Mouse (Mus musculus): Measurements from ENCODE around the gene Gm5431. TPM values are rescaled to one million over a fixed set of nuclear protein-coding genes. Genes with fewer than 3 reads are reported as not detected.

Gene Gm5431
- polyA plus RNA-seq, 1 experiment from 2014 or later = 0.13 TPM

DNA sequence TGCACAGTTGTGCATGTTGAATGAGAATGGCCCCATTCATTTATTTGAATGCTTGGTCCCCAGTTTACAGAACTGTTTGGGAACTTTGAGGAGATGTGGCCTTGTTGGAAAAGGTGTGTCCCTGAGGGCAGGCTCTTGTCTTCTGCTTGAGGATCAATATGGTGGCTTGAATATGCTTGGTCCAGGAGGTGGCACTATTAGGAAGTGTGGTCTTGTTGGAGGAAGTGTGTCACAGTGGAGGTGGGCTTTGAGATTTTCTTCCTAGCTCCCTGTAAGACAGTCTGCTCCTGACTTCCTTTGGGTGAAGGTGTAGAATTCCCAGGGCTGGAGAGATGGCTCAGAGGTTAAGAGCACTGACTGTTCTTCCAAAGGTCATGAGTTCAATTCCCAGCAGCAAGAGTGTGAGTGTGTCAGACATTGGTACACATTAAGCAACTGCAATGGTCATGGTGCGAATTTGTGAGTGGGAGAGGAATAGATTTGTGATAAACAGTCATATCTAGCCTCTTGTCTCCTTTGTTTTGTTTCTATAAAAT is 39.2 kb downstream of the Gm5431 start:
- no peak overlapping the region for H3K4me3 ChIP-seq (ENCODE audit: low read depth, low read length)
- H3K9me3 ChIP-seq (replicated peaks; ENCODE audit: control insufficient read depth, low read length) = no peaks in the 10 kb centered on the region
- no peak overlapping the region for H3K9ac ChIP-seq (ENCODE audit: low read length)
- 93% methylated on average over 1 of the region's 1 CpGs for WGBS
- no peak for ATAC-seq
- peaks cover under 1% of the 10 kb centered on the region; the same call in 1 of the 2 replicates for H3K4me1 ChIP-seq (ENCODE audit: control insufficient read depth, insufficient read depth, low read length)
- no peak overlapping the region for H3K4me2 ChIP-seq (ENCODE audit: low read length)
- no peaks in the 10 kb centered on the region for H3K36me3 ChIP-seq (ENCODE audit: control insufficient read depth, insufficient read depth, low read length)
- no peak for DNase-seq (ENCODE audit: low spot score)
- H3K27me3 ChIP-seq (replicated peaks; ENCODE audit: control insufficient read depth, insufficient read depth, low read length) = 0 out of 2 replicates have a peak, but pooled peaks cover 4% of the 10 kb centered on the region
- H3K27ac ChIP-seq (ENCODE audit: low read depth, low read length) = no peak overlapping the region

DNA sequence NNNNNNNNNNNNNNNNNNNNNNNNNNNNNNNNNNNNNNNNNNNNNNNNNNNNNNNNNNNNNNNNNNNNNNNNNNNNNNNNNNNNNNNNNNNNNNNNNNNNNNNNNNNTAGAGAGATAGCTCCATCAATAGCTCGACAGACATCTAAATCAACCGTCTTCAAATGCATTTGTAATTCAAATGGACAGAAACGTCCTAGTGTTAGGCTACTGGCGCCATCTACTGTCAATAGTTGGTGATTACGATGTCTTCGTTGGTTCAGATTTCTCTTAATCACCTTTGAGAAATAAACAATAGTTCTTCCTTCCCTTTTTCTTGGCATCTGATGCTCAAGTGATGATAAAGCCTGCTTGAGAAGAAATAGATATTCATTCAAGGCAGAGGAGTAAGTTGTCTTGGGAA is 43.0 kb downstream of the Gm5431 start:
- Histone ChIP-seq H3K9me3 (replicated peaks; ENCODE audit: control insufficient read depth, low read length) (no peaks in the 10 kb centered on the region), H3K27ac (ENCODE audit: low read depth, low read length) (no peak overlapping the region), H3K36me3 (ENCODE audit: control insufficient read depth, insufficient read depth, low read length) (no peaks in the 10 kb centered on the region), H3K4me3 (ENCODE audit: low read depth, low read length) (peak overlapping the region; percentile 36; the same call in 1 of the 2 replicates), H3K4me1 (ENCODE audit: control insufficient read depth, insufficient read depth, low read length) (peaks cover 11% of the 10 kb centered on the region), H3K27me3 (replicated peaks; ENCODE audit: control insufficient read depth, insufficient read depth, low read length) (0 out of 2 replicates have a peak, but pooled peaks cover 4% of the 10 kb centered on the region), H3K9ac (ENCODE audit: low read length) (no peak overlapping the region), H3K4me2 (ENCODE audit: low read length) (peak overlapping the region; percentile 89)
- WGBS = 0% methylated on average over 6 of the region's 6 CpGs
- DNase-seq (ENCODE audit: low spot score) = peak; percentile 92
- ATAC-seq = no peak

DNA sequence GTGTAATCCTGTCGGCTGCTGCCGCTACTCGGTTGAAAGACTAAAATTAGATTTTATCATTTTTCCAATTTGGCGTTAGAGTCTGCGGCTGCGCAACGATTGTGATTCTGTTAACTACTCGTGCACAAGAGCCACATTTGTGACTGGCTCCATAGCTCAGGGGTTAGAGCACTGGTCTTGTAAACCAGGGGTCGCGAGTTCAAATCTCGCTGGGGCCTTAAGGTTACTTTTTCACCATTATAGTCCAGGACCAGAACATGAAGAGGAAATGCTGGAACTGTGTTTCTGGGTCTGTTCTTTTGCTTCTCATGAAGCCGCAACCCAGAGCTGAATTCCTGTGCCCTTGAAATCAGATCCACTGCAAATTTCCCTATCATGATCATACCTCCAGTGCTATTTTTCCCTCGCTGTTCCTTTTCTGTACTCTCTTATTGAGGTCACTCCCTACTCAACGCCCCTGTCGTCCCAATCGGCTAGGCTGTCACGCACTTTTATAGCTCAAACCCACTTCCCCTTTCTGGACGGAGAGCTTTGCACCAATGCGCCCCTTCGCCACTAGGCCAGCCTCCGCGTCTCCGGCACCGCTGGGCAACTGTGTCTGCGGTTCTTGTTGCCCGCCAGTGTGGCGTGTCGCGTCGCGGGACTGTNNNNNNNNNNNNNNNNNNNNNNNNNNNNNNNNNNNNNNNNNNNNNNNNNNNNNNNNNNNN is 48.4 kb downstream of the Gm5431 start:
- peak overlapping the region; percentile 62 for H3K9ac ChIP-seq (ENCODE audit: low read length)
- H3K36me3 ChIP-seq (ENCODE audit: control insufficient read depth, insufficient read depth, low read length) = no peaks in the 10 kb centered on the region
- H3K4me3 ChIP-seq (ENCODE audit: low read depth, low read length) = peak overlapping the region; percentile 49
- WGBS = under 1% methylated on average over 31 of the region's 31 CpGs
- H3K4me1 ChIP-seq (ENCODE audit: control insufficient read depth, insufficient read depth, low read length) = peaks cover 16% of the 10 kb centered on the region
- H3K27ac ChIP-seq (ENCODE audit: low read depth, low read length) = no peak overlapping the region
- DNase-seq (ENCODE audit: low spot score) = peak; percentile 88
- H3K27me3 ChIP-seq (replicated peaks; ENCODE audit: control insufficient read depth, insufficient read depth, low read length) = no peaks in the 10 kb centered on the region
- H3K9me3 ChIP-seq (replicated peaks; ENCODE audit: control insufficient read depth, low read length) = no peaks in the 10 kb centered on the region
- peak overlapping the region; percentile 89 for H3K4me2 ChIP-seq (ENCODE audit: low read length)
- ATAC-seq = peak; percentile 67

DNA sequence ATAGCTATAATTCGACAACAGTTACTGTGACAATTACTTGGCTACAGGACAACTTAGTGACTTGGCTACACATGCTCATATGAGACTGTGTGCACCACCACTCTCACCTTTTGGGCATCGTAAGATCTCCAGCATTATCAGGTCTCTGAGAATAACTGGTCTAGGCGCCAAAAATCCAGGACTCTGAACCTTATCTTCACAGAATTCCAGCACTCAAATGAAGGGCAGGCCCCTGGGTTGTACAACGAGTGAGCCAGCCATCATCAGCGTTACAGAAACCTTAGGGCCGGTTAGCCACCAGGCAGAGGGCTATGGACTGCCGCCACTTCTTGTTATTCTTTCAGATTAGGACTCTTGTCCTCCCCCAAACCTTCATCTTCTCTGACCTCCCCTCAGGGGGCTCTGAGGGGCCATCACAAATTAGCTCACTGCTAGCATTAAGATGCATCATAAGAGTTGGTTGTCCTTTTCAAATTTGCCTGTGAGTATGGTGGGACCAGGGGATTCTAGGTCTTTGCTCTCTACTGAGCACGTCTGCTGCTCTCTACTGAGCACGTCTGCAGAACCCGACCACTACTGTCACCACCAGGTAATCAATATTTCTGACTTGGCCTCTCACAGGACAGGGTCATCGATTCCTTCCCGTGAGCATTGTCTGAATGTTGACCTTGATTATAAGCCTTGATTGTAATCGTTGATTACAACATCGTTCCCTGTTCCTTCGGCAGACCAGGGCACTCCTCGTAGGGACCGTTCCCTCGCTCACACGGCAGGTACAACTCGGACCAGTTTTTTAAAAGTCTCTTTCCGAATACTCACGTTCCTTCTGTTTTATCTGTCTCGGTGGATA is 49.2 kb downstream of the Gm5431 start:
- peak; percentile 8; the same call in 1 of the 2 replicates for ATAC-seq
- H3K27ac ChIP-seq (ENCODE audit: low read depth, low read length) = no peak overlapping the region

DNA sequence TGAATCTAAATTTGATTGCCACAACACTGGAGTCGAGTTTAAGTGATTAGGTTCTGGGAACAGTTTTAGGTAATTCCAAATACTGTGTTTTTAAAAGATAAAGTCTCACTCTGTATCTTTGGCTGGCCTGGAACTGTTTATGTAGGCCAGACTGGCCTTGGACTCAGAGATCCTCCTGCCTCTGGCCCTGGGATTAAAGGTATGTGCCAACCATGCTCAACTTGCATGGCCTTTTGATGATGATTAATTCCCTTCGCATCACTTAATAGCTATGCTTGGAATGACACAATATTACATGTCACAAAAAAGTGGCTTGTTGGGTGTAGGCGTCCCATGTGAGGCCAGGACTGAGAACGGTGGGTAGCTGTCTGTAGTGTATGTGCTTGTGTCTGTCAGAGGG is 49.8 kb downstream of the Gm5431 start:
- Histone ChIP-seq H3K4me2 (ENCODE audit: low read length) (peak overlapping the region; percentile 89), H3K27ac (ENCODE audit: low read depth, low read length) (no peak overlapping the region), H3K4me1 (ENCODE audit: control insufficient read depth, insufficient read depth, low read length) (peaks cover 12% of the 10 kb centered on the region), H3K4me3 (ENCODE audit: low read depth, low read length) (no peak overlapping the region), H3K9me3 (replicated peaks; ENCODE audit: control insufficient read depth, low read length) (no peaks in the 10 kb centered on the region), H3K36me3 (ENCODE audit: control insufficient read depth, insufficient read depth, low read length) (no peaks in the 10 kb centered on the region), H3K9ac (ENCODE audit: low read length) (no peak overlapping the region), H3K27me3 (replicated peaks; ENCODE audit: control insufficient read depth, insufficient read depth, low read length) (no peaks in the 10 kb centered on the region)
- no peak for DNase-seq (ENCODE audit: low spot score)
- WGBS = 71% methylated on average over 4 of the region's 4 CpGs
- ATAC-seq = no peak

More for the DNA sequence above, 49.2 kb downstream of the Gm5431 start:
- Histone ChIP-seq H3K36me3 (ENCODE audit: control insufficient read depth, insufficient read depth, low read length) (no peaks in the 10 kb centered on the region), H3K4me2 (ENCODE audit: low read length) (peak overlapping the region; percentile 89), H3K4me3 (ENCODE audit: low read depth, low read length) (peak overlapping the region; percentile 49), H3K9ac (ENCODE audit: low read length) (peak overlapping the region; percentile 62), H3K27me3 (replicated peaks; ENCODE audit: control insufficient read depth, insufficient read depth, low read length) (no peaks in the 10 kb centered on the region), H3K9me3 (replicated peaks; ENCODE audit: control insufficient read depth, low read length) (no peaks in the 10 kb centered on the region), H3K4me1 (ENCODE audit: control insufficient read depth, insufficient read depth, low read length) (peaks cover 15% of the 10 kb centered on the region)
- no peak for DNase-seq (ENCODE audit: low spot score)
- WGBS = 8% methylated on average over 23 of the region's 23 CpGs

DNA sequence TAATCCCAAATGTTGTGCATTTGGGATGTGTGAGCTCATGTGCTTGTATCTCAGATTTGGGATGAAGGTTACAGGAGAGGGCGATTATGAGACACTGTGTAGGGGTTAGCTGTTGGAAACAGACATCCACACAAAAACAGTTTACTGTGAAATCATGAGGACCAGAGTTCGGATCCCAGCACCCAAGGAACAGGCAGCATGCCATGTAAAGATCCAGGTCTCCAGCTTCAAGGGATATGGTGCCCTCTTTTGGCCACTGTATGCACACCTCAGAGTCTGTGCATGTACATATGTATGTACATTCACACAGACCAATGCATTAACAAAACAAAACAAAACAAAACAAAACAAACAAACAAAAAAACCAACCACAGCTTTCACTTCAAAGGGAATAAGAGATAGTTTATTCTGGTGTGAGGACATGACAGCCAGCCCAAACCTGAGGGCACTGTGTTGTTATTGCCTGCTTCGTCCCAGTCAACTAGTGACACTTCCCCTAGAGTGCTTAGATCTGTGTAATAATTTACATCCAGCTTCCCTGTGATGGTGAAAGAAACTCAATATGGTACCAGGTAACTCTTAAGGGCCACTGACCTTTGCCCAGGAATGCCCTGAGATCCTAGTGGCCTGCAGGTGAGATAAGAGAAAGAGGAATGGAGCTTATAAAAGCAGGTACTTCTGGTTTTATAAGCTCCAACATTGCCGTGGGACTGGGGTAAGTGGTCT is 50.6 kb downstream of the Gm5431 start:
- Histone ChIP-seq H3K36me3 (ENCODE audit: control insufficient read depth, insufficient read depth, low read length) (no peaks in the 10 kb centered on the region), H3K27ac (ENCODE audit: low read depth, low read length) (no peak overlapping the region), H3K9me3 (replicated peaks; ENCODE audit: control insufficient read depth, low read length) (no peaks in the 10 kb centered on the region), H3K4me3 (ENCODE audit: low read depth, low read length) (no peak overlapping the region), H3K4me1 (ENCODE audit: control insufficient read depth, insufficient read depth, low read length) (peaks cover 12% of the 10 kb centered on the region), H3K4me2 (ENCODE audit: low read length) (no peak overlapping the region), H3K9ac (ENCODE audit: low read length) (no peak overlapping the region), H3K27me3 (replicated peaks; ENCODE audit: control insufficient read depth, insufficient read depth, low read length) (no peaks in the 10 kb centered on the region)
- DNase-seq (ENCODE audit: low spot score) (no peak), ATAC-seq (no peak)
- WGBS = 84% methylated on average over 4 of the region's 4 CpGs

DNA sequence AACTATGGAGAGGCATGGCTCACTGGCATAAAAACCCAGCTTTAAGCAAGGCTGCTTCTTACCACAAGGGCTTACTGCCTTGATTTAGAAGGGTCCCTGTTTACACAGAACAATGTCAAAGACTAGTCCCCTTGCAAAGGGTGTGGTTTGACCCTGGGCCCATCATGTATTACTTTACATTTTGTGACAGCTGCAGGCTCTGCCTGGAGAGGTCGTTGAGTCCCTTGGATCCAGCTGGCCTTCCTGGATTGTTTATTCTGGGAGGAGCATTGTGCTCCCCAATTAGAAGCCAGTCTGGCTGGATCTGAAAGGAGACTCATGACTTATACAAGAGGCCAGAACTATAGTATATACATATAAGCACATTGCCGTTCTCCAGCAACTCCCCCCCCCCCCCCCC is 51.8 kb downstream of the Gm5431 start:
- H3K4me1 ChIP-seq (ENCODE audit: control insufficient read depth, insufficient read depth, low read length) = peaks cover 12% of the 10 kb centered on the region
- no peaks in the 10 kb centered on the region for H3K27me3 ChIP-seq (replicated peaks; ENCODE audit: control insufficient read depth, insufficient read depth, low read length)
- H3K36me3 ChIP-seq (ENCODE audit: control insufficient read depth, insufficient read depth, low read length) = no peaks in the 10 kb centered on the region
- WGBS = 35% methylated on average over 2 of the region's 2 CpGs
- H3K27ac ChIP-seq (ENCODE audit: low read depth, low read length) = no peak overlapping the region
- ATAC-seq (no peak), DNase-seq (ENCODE audit: low spot score) (no peak)
- no peaks in the 10 kb centered on the region for H3K9me3 ChIP-seq (replicated peaks; ENCODE audit: control insufficient read depth, low read length)
- no peak overlapping the region for H3K4me2 ChIP-seq (ENCODE audit: low read length)
- H3K4me3 ChIP-seq (ENCODE audit: low read depth, low read length) = no peak overlapping the region
- H3K9ac ChIP-seq (ENCODE audit: low read length) = no peak overlapping the region

DNA sequence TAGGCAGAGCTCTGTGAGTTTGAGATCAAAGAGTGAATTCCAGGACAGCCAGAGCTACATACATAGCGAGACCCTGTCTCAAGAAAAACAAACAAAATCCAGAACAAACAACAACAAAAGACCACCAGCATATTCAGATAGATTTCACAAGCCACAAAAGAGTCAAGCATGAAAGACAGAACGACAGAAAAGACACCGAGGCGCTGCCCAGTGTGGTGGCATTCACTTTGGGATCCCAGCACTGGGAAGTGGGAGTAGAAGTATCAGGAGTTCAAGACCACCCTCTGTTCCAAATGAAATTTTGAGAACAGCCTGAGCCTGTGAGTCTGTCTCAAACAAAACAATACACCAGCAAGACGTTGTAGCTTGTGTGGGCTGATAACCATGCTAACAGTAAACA is 55.1 kb downstream of the Gm5431 start:
- H3K36me3 ChIP-seq (ENCODE audit: control insufficient read depth, insufficient read depth, low read length) = no peaks in the 10 kb centered on the region
- ATAC-seq = no peak
- no peaks in the 10 kb centered on the region for H3K9me3 ChIP-seq (replicated peaks; ENCODE audit: control insufficient read depth, low read length)
- no peak overlapping the region for H3K4me2 ChIP-seq (ENCODE audit: low read length)
- no peaks in the 10 kb centered on the region for H3K27me3 ChIP-seq (replicated peaks; ENCODE audit: control insufficient read depth, insufficient read depth, low read length)
- no peak for DNase-seq (ENCODE audit: low spot score)
- no peak overlapping the region for H3K9ac ChIP-seq (ENCODE audit: low read length)
- H3K27ac ChIP-seq (ENCODE audit: low read depth, low read length) = no peak overlapping the region
- H3K4me3 ChIP-seq (ENCODE audit: low read depth, low read length) = no peak overlapping the region
- 54% methylated on average over 5 of the region's 5 CpGs for WGBS
- no peaks in the 10 kb centered on the region for H3K4me1 ChIP-seq (ENCODE audit: control insufficient read depth, insufficient read depth, low read length)
